Mouse (Mus musculus): ENCODE measurements around the gene Acin1. TPM values are rescaled to one million over a fixed set of nuclear protein-coding genes. Genes with fewer than 3 reads are reported as not detected.

The Acin1 gene
- polyA plus RNA-seq, 1 experiment from 2014 or later, result 113 TPM

GRCm38 (mm10) chr14:54603038-54603654 is 83.6 kb downstream of the Acin1 start:
- Histone ChIP-seq H3K9ac (replicated peaks) (peak overlapping the region; percentile 77), H3K4me1 (peaks cover 26% of the 10 kb centered on the region), H3K27ac (replicated peaks) (peak overlapping the region; percentile 98), H3K27me3 (replicated peaks) (no peaks in the 10 kb centered on the region), H3K9me3 (replicated peaks) (no peaks in the 10 kb centered on the region), H3K4me2 (peak overlapping the region; percentile 63), H3K36me3 (no peaks in the 10 kb centered on the region), H3K4me3 (replicated peaks) (peak overlapping the region; percentile 66)
- peak; percentile 98 for ATAC-seq (ENCODE audit: low FRiP score)
- WGBS, result under 1% methylated on average over 46 of the region's 46 CpGs

GRCm38 (mm10) chr14:54602613-54603012 is 84.1 kb downstream of the Acin1 start:
- WGBS, result 28% methylated on average over 4 of the region's 4 CpGs
- Histone ChIP-seq H3K9ac (replicated peaks) (peak overlapping the region; percentile 77), H3K4me3 (replicated peaks) (peak overlapping the region; percentile 66), H3K27me3 (replicated peaks) (no peaks in the 10 kb centered on the region), H3K4me2 (peak overlapping the region; percentile 63), H3K4me1 (peaks cover 26% of the 10 kb centered on the region), H3K27ac (replicated peaks) (peak overlapping the region; percentile 98), H3K36me3 (no peaks in the 10 kb centered on the region), H3K9me3 (replicated peaks) (no peaks in the 10 kb centered on the region)
- ATAC-seq (ENCODE audit: low FRiP score), result peak; percentile 43

DNA sequence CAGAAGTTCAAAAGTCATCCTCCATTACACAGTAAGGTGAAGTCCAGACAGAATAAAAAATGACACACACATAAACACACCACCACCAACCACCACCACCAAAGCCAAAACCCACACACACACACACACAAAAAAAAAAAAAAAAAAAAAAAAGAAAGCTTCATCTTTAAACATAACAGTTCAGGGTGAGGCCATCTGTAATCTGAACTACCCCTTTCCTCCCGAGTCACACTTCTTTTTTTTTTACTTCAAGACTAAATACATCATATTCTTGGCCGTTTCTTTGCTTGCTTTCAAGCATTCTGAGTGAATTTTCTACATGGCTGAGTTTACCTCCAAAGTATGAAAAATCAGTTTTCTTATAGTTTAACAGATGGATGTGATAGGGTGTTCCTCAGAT is 85.1 kb downstream of the Acin1 start:
- no peaks in the 10 kb centered on the region for H3K36me3 ChIP-seq
- no peak for ATAC-seq (ENCODE audit: low FRiP score)
- WGBS, result 85% methylated on average over 2 of the region's 2 CpGs
- no peak overlapping the region for H3K4me3 ChIP-seq (replicated peaks)
- H3K4me1 ChIP-seq, result peaks cover 26% of the 10 kb centered on the region
- H3K4me2 ChIP-seq, result no peak overlapping the region
- H3K9ac ChIP-seq (replicated peaks), result no peak overlapping the region
- no peaks in the 10 kb centered on the region for H3K9me3 ChIP-seq (replicated peaks)
- H3K27me3 ChIP-seq (replicated peaks), result no peaks in the 10 kb centered on the region
- no peak overlapping the region for H3K27ac ChIP-seq (replicated peaks)

- H3K27ac ChIP-seq (replicated peaks), result no peak overlapping the region
- H3K36me3 ChIP-seq, result peaks cover 4% of the 10 kb centered on the region; the same call in 1 of the 2 replicates
- H3K9me3 ChIP-seq (replicated peaks), result no peaks in the 10 kb centered on the region
- H3K4me1 ChIP-seq, result peaks cover 10% of the 10 kb centered on the region
- no peak for ATAC-seq (ENCODE audit: low FRiP score)
- no peak overlapping the region for H3K4me2 ChIP-seq
- H3K4me3 ChIP-seq (replicated peaks), result no peak overlapping the region
- WGBS, result 78% methylated on average over 7 of the region's 7 CpGs
- H3K27me3 ChIP-seq (replicated peaks), result no peaks in the 10 kb centered on the region
- no peak overlapping the region for H3K9ac ChIP-seq (replicated peaks)
Measured at GRCm38 (mm10) chr14:54597084-54597483, 89.6 kb downstream of the Acin1 start.

- ATAC-seq (ENCODE audit: low FRiP score), result no peak
- Histone ChIP-seq H3K4me3 (replicated peaks) (no peak overlapping the region), H3K36me3 (peaks cover 7% of the 10 kb centered on the region; the same call in 1 of the 2 replicates), H3K27ac (replicated peaks) (no peak overlapping the region), H3K9me3 (replicated peaks) (no peaks in the 10 kb centered on the region), H3K27me3 (replicated peaks) (no peaks in the 10 kb centered on the region), H3K9ac (replicated peaks) (no peak overlapping the region), H3K4me1 (peaks cover 9% of the 10 kb centered on the region), H3K4me2 (no peak overlapping the region)
- 69% methylated on average over 27 of the region's 28 CpGs for WGBS
Measured at GRCm38 (mm10) chr14:54594631-54595414, 91.9 kb downstream of the Acin1 start.

- no peak overlapping the region for H3K4me3 ChIP-seq (replicated peaks)
- peaks cover 9% of the 10 kb centered on the region for H3K4me1 ChIP-seq
- no peak overlapping the region for H3K9ac ChIP-seq (replicated peaks)
- no peaks in the 10 kb centered on the region for H3K27me3 ChIP-seq (replicated peaks)
- peaks cover 7% of the 10 kb centered on the region; the same call in 1 of the 2 replicates for H3K36me3 ChIP-seq
- no peak overlapping the region for H3K27ac ChIP-seq (replicated peaks)
- 90% methylated on average over 3 of the region's 3 CpGs for WGBS
- no peak for ATAC-seq (ENCODE audit: low FRiP score)
- no peaks in the 10 kb centered on the region for H3K9me3 ChIP-seq (replicated peaks)
- H3K4me2 ChIP-seq, result no peak overlapping the region
Measured at GRCm38 (mm10) chr14:54594055-54594454, 92.7 kb downstream of the Acin1 start.

GRCm38 (mm10) chr14:54592319-54592934 is 94.3 kb downstream of the Acin1 start:
- peak overlapping the region; percentile 74 for H3K27ac ChIP-seq (replicated peaks)
- ATAC-seq (ENCODE audit: low FRiP score), result peak; percentile 60
- no peak overlapping the region for H3K4me3 ChIP-seq (replicated peaks)
- no peak overlapping the region for H3K4me2 ChIP-seq
- 30% methylated on average over 10 of the region's 10 CpGs for WGBS
- peak overlapping the region; percentile 14; the same call in 1 of the 2 replicates for H3K9ac ChIP-seq (replicated peaks)
- peaks cover 7% of the 10 kb centered on the region; the same call in 1 of the 2 replicates for H3K36me3 ChIP-seq
- H3K9me3 ChIP-seq (replicated peaks), result no peaks in the 10 kb centered on the region
- no peaks in the 10 kb centered on the region for H3K27me3 ChIP-seq (replicated peaks)
- peaks cover 9% of the 10 kb centered on the region for H3K4me1 ChIP-seq

MicroRNAs within 50 kb of the gene (microRNA counts, 519-probe panel; counts per million panel counts)
- microRNA mmu-miR-686, result not detected

Small RNA genes within 50 kb of the gene (microRNA-seq; reads per million reads assigned to microRNA genes)
- gene Mir686 (not detected), gene Mir6948 (not detected)

Other genes starting within 250 kb of the Acin1 start
- gene Lrp10, start 222.8 kb downstream of the Acin1 start, polyA plus RNA-seq (2015; fragmentation: Nextera tagmentation; extraction: Ambion mirVana), result 31.8 and 33.7 TPM in 2 replicates
- 32.3 and 44.0 TPM in 2 replicates for gene Rem2, start 210.8 kb downstream of the Acin1 start, polyA plus RNA-seq (2015; fragmentation: Nextera tagmentation; extraction: Ambion mirVana)
- 92.3 and 93.9 TPM in 2 replicates for gene Prmt5, start 169.4 kb downstream of the Acin1 start, polyA plus RNA-seq (2015; fragmentation: Nextera tagmentation; extraction: Ambion mirVana)
- gene Haus4, start 132.3 kb downstream of the Acin1 start, polyA plus RNA-seq (2015; fragmentation: Nextera tagmentation; extraction: Ambion mirVana), result 20.5 and 34.8 TPM in 2 replicates
- gene Ajuba, start 109.4 kb downstream of the Acin1 start, polyA plus RNA-seq (2015; fragmentation: Nextera tagmentation; extraction: Ambion mirVana), result 6.1 and 12.9 TPM in 2 replicates
- 4.4 and 6.5 TPM in 2 replicates for gene 4931414P19Rik, start 80.9 kb downstream of the Acin1 start, polyA plus RNA-seq (2015; fragmentation: Nextera tagmentation; extraction: Ambion mirVana)
- gene Psmb5, start 68.9 kb downstream of the Acin1 start, polyA plus RNA-seq (2015; fragmentation: Nextera tagmentation; extraction: Ambion mirVana), result 446 and 448 TPM in 2 replicates
- 0.04 and 27.8 TPM in 2 replicates for gene Psmb11, start 65.5 kb downstream of the Acin1 start, polyA plus RNA-seq (2015; fragmentation: Nextera tagmentation; extraction: Ambion mirVana)
- not detected in 2 replicates for gene Gm17606, start 46.0 kb downstream of the Acin1 start, polyA plus RNA-seq (2015; fragmentation: Nextera tagmentation; extraction: Ambion mirVana)
- gene Cdh24, start 45.6 kb downstream of the Acin1 start, polyA plus RNA-seq (2015; fragmentation: Nextera tagmentation; extraction: Ambion mirVana), result 13.2 and 14.0 TPM in 2 replicates
- gene 1700123O20Rik, start 715 bp downstream of the Acin1 start, polyA plus RNA-seq (2015; fragmentation: Nextera tagmentation; extraction: Ambion mirVana), result 72.2 and 72.3 TPM in 2 replicates
- 0.18 and 0.19 TPM in 2 replicates for gene Gm29776, start 11.9 kb upstream of the Acin1 start, polyA plus RNA-seq (2015; fragmentation: Nextera tagmentation; extraction: Ambion mirVana)
- 0.12 and 0.29 TPM in 2 replicates for gene Cebpe, start 25.2 kb upstream of the Acin1 start, polyA plus RNA-seq (2015; fragmentation: Nextera tagmentation; extraction: Ambion mirVana)
- gene Slc7a8, start 95.0 kb upstream of the Acin1 start, polyA plus RNA-seq (2015; fragmentation: Nextera tagmentation; extraction: Ambion mirVana), result 6.1 and 8.1 TPM in 2 replicates
- 0.19 TPM in 1 of 2 replicates, not detected in the other for gene Rnf212b, start 127.2 kb upstream of the Acin1 start, polyA plus RNA-seq (2015; fragmentation: Nextera tagmentation; extraction: Ambion mirVana)
- 10.6 and 14.5 TPM in 2 replicates for gene Homez, start 184.0 kb upstream of the Acin1 start, polyA plus RNA-seq (2015; fragmentation: Nextera tagmentation; extraction: Ambion mirVana)
- 4.0 and 4.1 TPM in 2 replicates for gene Ppp1r3e, start 190.6 kb upstream of the Acin1 start, polyA plus RNA-seq (2015; fragmentation: Nextera tagmentation; extraction: Ambion mirVana)
- gene Bcl2l2, start 196.4 kb upstream of the Acin1 start, polyA plus RNA-seq (2015; fragmentation: Nextera tagmentation; extraction: Ambion mirVana), result 3.4 and 4.0 TPM in 2 replicates
- not detected in 2 replicates for gene Gm20521, start 196.5 kb upstream of the Acin1 start, polyA plus RNA-seq (2015; fragmentation: Nextera tagmentation; extraction: Ambion mirVana)
- gene Pabpn1, start 205.6 kb upstream of the Acin1 start, polyA plus RNA-seq (2015; fragmentation: Nextera tagmentation; extraction: Ambion mirVana), result 148 and 158 TPM in 2 replicates
- 228 and 297 TPM in 2 replicates for gene Slc22a17, start 226.2 kb upstream of the Acin1 start, polyA plus RNA-seq (2015; fragmentation: Nextera tagmentation; extraction: Ambion mirVana)
- 11.9 and 16.4 TPM in 2 replicates for gene Efs, start 239.2 kb upstream of the Acin1 start, polyA plus RNA-seq (2015; fragmentation: Nextera tagmentation; extraction: Ambion mirVana)
- 0.51 and 0.63 TPM in 2 replicates for gene Il25, start 245.8 kb upstream of the Acin1 start, polyA plus RNA-seq (2015; fragmentation: Nextera tagmentation; extraction: Ambion mirVana)
- gene Cmtm5, start 249.3 kb upstream of the Acin1 start, polyA plus RNA-seq (2015; fragmentation: Nextera tagmentation; extraction: Ambion mirVana), result 15.8 and 18.1 TPM in 2 replicates